Comparison of ENCODE assay signal across 27 mouse cellular contexts in the genomic region with DNA sequence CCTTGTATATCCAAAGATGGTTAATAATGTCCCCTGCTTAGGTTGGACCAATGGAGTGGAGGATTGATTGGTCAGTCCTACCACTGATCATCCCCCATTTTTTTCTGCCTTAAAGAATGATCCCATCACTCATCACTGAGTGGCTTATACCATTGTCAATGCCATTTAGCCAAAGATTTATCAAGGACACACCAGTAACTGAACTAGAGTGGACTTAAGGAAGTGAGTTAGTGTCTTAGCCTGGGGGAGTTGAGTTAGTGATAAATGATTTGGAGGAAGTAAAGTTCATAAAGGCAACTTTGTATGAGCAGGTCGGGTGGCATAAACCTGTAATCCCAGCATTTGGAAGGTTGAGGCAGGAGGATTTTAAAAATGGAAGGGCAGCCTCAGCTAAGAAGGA. TPM values are rescaled to one million over a fixed set of nuclear protein-coding genes. Genes with fewer than 3 reads are reported as not detected.
DNase-seq lines count a peak whose midpoint lies in the region; TF ChIP-seq lines count a peak whose summit lies in the region.
"Had no signal": no experiment of that assay in that cellular context is flagged by ENCODE, and none has a peak within 500 bp of the region (broad histone marks: within the 10 kb centered on the region; RNA-seq: fewer than 3 reads in every experiment).

No protein-coding gene starts in this region.

- no peaks in the 10 kb centered on the region for H3K9me3 ChIP-seq in MEL (replicated peaks; ENCODE audit: insufficient read depth, low read length)

- intact Hi-C loops in heart, postnatal 25 days (cut with DNase I) = loop anchor here (5.0 kb wide), 1 partner anchor 84 kb away; no protein-coding TSS in a partner anchor

- H3K79me2 ChIP-seq in MEL (ENCODE audit: control insufficient read depth, insufficient read depth, low read length, poor library complexity) = peaks cover 31% of the 10 kb centered on the region

- peak overlapping the region; percentile 31; the same call in 1 of the 2 replicates for H3K4me3 ChIP-seq in testis, adult 2 months (ENCODE audit: control insufficient read depth, low read depth, low read length)
- no peak overlapping the region; a peak in 1 of 4 replicates for H3K4me3 ChIP-seq in MEL (ENCODE audit: control insufficient read depth in 1 of 2, insufficient read depth in 1 of 2, low read depth in 2 of 2, low read length in 2 of 2)

- H3K9ac ChIP-seq in MEL (ENCODE audit: control insufficient read depth, low read depth, low read length, poor library complexity, severe bottlenecking) = no peak overlapping the region

- H3K36me3 ChIP-seq in testis, adult 2 months (ENCODE audit: control insufficient read depth, insufficient read depth, low read length) = peaks cover 3% of the 10 kb centered on the region
- peaks cover 9 to 42% of the 10 kb centered on the region in 2 experiments for H3K36me3 ChIP-seq in MEL (ENCODE audit: control insufficient read depth in 1 of 2, insufficient read depth in 2 of 2, low read length in 2 of 2)

- DNase-seq in heart, adult 11 months = peak; percentile 14
- no peak for DNase-seq in heart, postnatal 25 days (ENCODE audit: low spot score)
- DNase-seq in testis, postnatal 10 days (ENCODE audit: low spot score) = no peak
- DNase-seq in MEL (ENCODE audit: low read depth, low spot score) (peak; percentile 72), MEL-GATA-1-ER (ENCODE audit: extremely low read depth, low read depth) (peak; percentile 53)
- DNase-seq in embryo, embryonic 9.5 days (ENCODE audit: extremely low spot score) = no peak
- DNase-seq in right cerebral cortex, adult 2 months (ENCODE audit: low spot score in 2 of 2) = no peak
- DNase-seq: adrenal gland, adult 2 months; adrenal gland, adult 8-10 months; adrenal gland, postnatal 10 days; adrenal gland, postnatal 14 days; adrenal gland, postnatal 25 days; adrenal gland, postnatal 36 days; B cell, adult 2 months; cerebellum, adult 11 months; cerebellum, adult 11-12 months; cerebellum, adult 18-20 months; cerebellum, adult 2 months had no signal

- TF ChIP-seq EP300 in MEL (IDR thresholded peaks at IDR 0.05; ENCODE audit: low read depth in 1 of 2, low read length in 2 of 2) = peak; percentile 36 to 63; a peak in 3 of 4 replicates

- H3K4me1 ChIP-seq in testis, adult 2 months (ENCODE audit: control insufficient read depth, insufficient read depth, low read length) = peaks cover 4% of the 10 kb centered on the region
- H3K4me1 ChIP-seq in MEL (ENCODE audit: control insufficient read depth in 1 of 2, insufficient read depth in 2 of 2, low read length in 2 of 2) = peaks cover 37 to 47% of the 10 kb centered on the region in 2 experiments

- no peak for TF ChIP-seq CTCF in testis, adult 2 months (IDR thresholded peaks at IDR 0.05; ENCODE audit: control insufficient read depth, insufficient read depth, insufficient replicate concordance, low read depth, low read length)
- no peak for TF ChIP-seq CTCF in MEL (IDR thresholded peaks at IDR 0.05 in 2 of 3, conservative IDR thresholded peaks at IDR 0.05 in 1 of 3; ENCODE audit: control insufficient read depth in 1 of 3, insufficient read depth in 1 of 3, low read depth in 2 of 3, low read length in 3 of 3, poor library complexity in 1 of 3, severe bottlenecking in 1 of 3)

- no peaks in the 10 kb centered on the region for H3K27me3 ChIP-seq in testis, adult 2 months (ENCODE audit: control insufficient read depth, insufficient read depth, low read length)
- H3K27me3 ChIP-seq in MEL (ENCODE audit: control insufficient read depth in 1 of 2, insufficient read depth in 2 of 2, low read length in 2 of 2) = no peaks in the 10 kb centered on the region
- H3K27me3 ChIP-seq: CH12.LX had no signal

- H3K27ac ChIP-seq in testis, adult 2 months (ENCODE audit: control insufficient read depth, insufficient read depth, low read depth, low read length) = no peak overlapping the region
- H3K27ac ChIP-seq in MEL (ENCODE audit: control insufficient read depth, low read depth, low read length) = no peak overlapping the region; the same call in 1 of the 2 replicates

- no peak for TF ChIP-seq POLR2A in testis, adult 2 months (IDR thresholded peaks at IDR 0.05; ENCODE audit: control insufficient read depth, low read depth, low read length)
- TF ChIP-seq POLR2A in MEL (IDR thresholded peaks at IDR 0.05; ENCODE audit: control insufficient read depth in 1 of 2, insufficient read depth in 1 of 2, low read depth in 1 of 2, low read length in 2 of 2, poor library complexity in 1 of 2) = no peak

- no peak for TF ChIP-seq RAD21 in MEL (IDR thresholded peaks at IDR 0.05; ENCODE audit: low read depth, low read length)

TF ChIP-seq in MEL, 35 proteins besides CTCF, POLR2A, EP300 and RAD21:
- TF ChIP-seq CHD2 (IDR thresholded peaks at IDR 0.05; ENCODE audit: low read length) (no peak), KAT2A (conservative IDR thresholded peaks at IDR 0.05; ENCODE audit: low read depth, low read length) (0 out of 2 replicates have a peak, but pooled peaks have one; percentile 4), ZC3H11A (IDR thresholded peaks at IDR 0.05; ENCODE audit: low read depth, low read length) (no peak)

RNA-seq across cellular contexts. Expression of a gene that starts 1.3 kb away (rescaled TPM):
- 10 to 100 TPM; 17.9 to 23.5 TPM for total RNA-seq in heart, postnatal 25 days (2021)
- 25.2 and 37.6 TPM in 2 replicates for polyA plus RNA-seq in testis, adult 2 months (2012; rRNA removed)
- 26.3 and 35.4 TPM in 2 replicates for total RNA-seq in MEL (2012; rRNA removed)
- polyA plus RNA-seq in MEL (2012; ENCODE audit: insufficient read depth in 1 of 2, insufficient read length in 2 of 2, low read depth in 1 of 2, low replicate concordance in 2 of 2, missing spikeins in 1 of 2) = 10 to 100 TPM in 1 of 2 experiments, not detected in 1; 19.4 TPM

RNA-seq across cellular contexts. Expression of a gene that starts 22.8 kb away (rescaled TPM):
- total RNA-seq in heart, postnatal 25 days (2021) = 10 to 100 TPM; 68.7 to 74.8 TPM
- 9.0 and 9.2 TPM in 2 replicates for polyA plus RNA-seq in testis, adult 2 months (2012; rRNA removed)
- 84.2 and 101 TPM in 2 replicates for total RNA-seq in MEL (2012; rRNA removed)
- polyA plus RNA-seq in MEL (2012; ENCODE audit: insufficient read depth in 1 of 2, insufficient read length in 2 of 2, low read depth in 1 of 2, low replicate concordance in 2 of 2, missing spikeins in 1 of 2) = 10 to 100 TPM in 1 of 2 experiments, not detected in 1; 81.8 TPM

RNA-seq across cellular contexts. Expression of a gene that starts 26.2 kb away (rescaled TPM):
- not detected for total RNA-seq in heart, postnatal 25 days (2021)
- polyA plus RNA-seq in testis, adult 2 months (2012; rRNA removed) = 250 and 260 TPM in 2 replicates
- 3.4 and 5.2 TPM in 2 replicates for total RNA-seq in MEL (2012; rRNA removed)
- polyA plus RNA-seq in MEL (2012; ENCODE audit: insufficient read depth in 1 of 2, insufficient read length in 2 of 2, low read depth in 1 of 2, low replicate concordance in 2 of 2, missing spikeins in 1 of 2) = 1 to 10 TPM in 1 of 2 experiments, not detected in 1; 3.2 TPM
- total RNA-seq: adrenal gland, adult 18-20 months; adrenal gland, adult 2 months; adrenal gland, adult 8-10 months; adrenal gland, postnatal 10 days; adrenal gland, postnatal 14 days; adrenal gland, postnatal 25 days; adrenal gland, postnatal 36 days; adrenal gland, postnatal 4 days; CH12.LX had no signal
- polyA plus RNA-seq: activated CD4-positive, CD25-positive, alpha-beta regulatory T cell, adult 4 months; adrenal gland, adult 2 months; brain, embryonic 14.5 days; C2C12; CD4-positive, CD25-positive, alpha-beta regulatory T cell, adult 4 months; cerebellum, adult 2 months; Patski had no signal

Comparison
In these comparisons a context has a peak if more than half of its experiments do, and no peak if none do; other contexts are left out.
1. DNase-seq: peak in heart, adult 11 months (single experiment), MEL (single experiment) and MEL-GATA-1-ER (single experiment); none in heart, postnatal 25 days (single experiment), testis, postnatal 10 days (single experiment), embryo, embryonic 9.5 days (single experiment) and right cerebral cortex, adult 2 months (0 of 2).